Mouse (Mus musculus) forebrain, embryonic 13.5 days (tissue): ENCODE measurements around the gene A630095N17Rik. TPM values are rescaled to one million over a fixed set of nuclear protein-coding genes. Genes with fewer than 3 reads are reported as not detected.
A peak's percentile ranks its signal among the peaks of the same experiment; 100 is the strongest.

Experiments used
- ATAC-seq: fragments of 200-750 bp; cut with Nextera tagmentation; 2 replicates; pipeline ENCODE4 v1.8.0; 2017
- H3K27ac ChIP-seq: fragments of 300-500 bp; sonication (generic); 2 replicates; pipeline ENCODE4 v1.5.1; 2015; ENCODE audit warnings: inconsistent platforms, mild to moderate bottlenecking, moderate library complexity
- H3K27me3 ChIP-seq: fragments of 300-500 bp; sonication (generic); 2 replicates; pipeline ENCODE4 v1.6.1; 2015; ENCODE audit warnings: mild to moderate bottlenecking, inconsistent platforms
- H3K36me3 ChIP-seq: fragments of 300-500 bp; sonication (generic); 2 replicates; pipeline ENCODE4 v1.6.1; 2015; ENCODE audit warnings: mild to moderate bottlenecking, inconsistent platforms; ENCODE audit not compliant: poor library complexity, severe bottlenecking
- H3K4me1 ChIP-seq: fragments of 300-500 bp; sonication (generic); 2 replicates; pipeline ENCODE4 v1.6.1; 2015; ENCODE audit warnings: inconsistent platforms
- H3K4me2 ChIP-seq: fragments of 300-500 bp; sonication (generic); 2 replicates; pipeline ENCODE4 v1.6.1; 2015; ENCODE audit warnings: inconsistent platforms, mild to moderate bottlenecking, moderate library complexity
- H3K4me3 ChIP-seq: fragments of 300-500 bp; sonication (generic); 2 replicates; pipeline ENCODE4 v1.5.1; 2015; ENCODE audit warnings: mild to moderate bottlenecking, inconsistent platforms
- H3K9ac ChIP-seq: fragments of 300-500 bp; sonication (generic); 2 replicates; pipeline ENCODE4 v1.6.1; 2015; ENCODE audit warnings: mild to moderate bottlenecking, inconsistent platforms
- H3K9me3 ChIP-seq: fragments of 300-500 bp; sonication (generic); replicated peaks from 2 replicates; pipeline ENCODE4 v1.6.1; 2016; ENCODE audit warnings: inconsistent platforms
- WGBS: fragments of 180-500 bp; shearing (Covaris S2); methylation state at CpG from one replicate; pipeline ENCODE4 v1.1.7; 2015; 5-methylcytosine and 5-hydroxymethylcytosine counted together
- polyA plus RNA-seq: library from polyadenylated mRNA; unstranded; fragments of >200 nt; fragmentation: Nextera tagmentation; extraction: Ambion mirVana; gene quantifications from 2 replicates; pipeline ENCODE4 v1.2.1, GENCODE M21; 2015

Gene A630095N17Rik
- polyA plus RNA-seq, 1 experiment from 2014 or later: not detected

DNA sequence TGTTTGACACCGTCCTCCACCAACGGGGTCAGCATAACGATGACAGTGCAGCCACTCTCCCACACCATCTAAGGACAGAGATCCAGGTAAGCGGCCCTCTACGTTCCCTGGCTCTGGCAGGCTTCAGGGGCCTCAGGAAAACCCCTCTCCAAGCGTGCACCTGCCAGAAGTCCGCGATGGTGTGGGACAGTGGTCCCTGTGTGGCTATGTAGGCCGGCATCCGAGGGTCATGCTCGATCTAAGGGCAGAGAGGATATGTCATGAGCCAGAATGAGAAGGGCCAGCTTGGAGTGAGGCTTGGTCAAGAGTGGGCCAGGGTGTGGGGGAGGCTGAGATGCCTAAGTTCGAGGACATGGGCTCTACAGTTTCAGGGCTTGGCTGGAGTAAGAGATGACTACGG lies 20.4 kb upstream of the A630095N17Rik start:
- no peak for ATAC-seq
- Histone ChIP-seq H3K27ac (no peak overlapping the region), H3K4me2 (no peak overlapping the region), H3K4me3 (no peak overlapping the region), H3K27me3 (no peaks in the 10 kb centered on the region), H3K4me1 (peaks cover 21% of the 10 kb centered on the region), H3K9me3 (no peaks in the 10 kb centered on the region), H3K36me3 (no peaks in the 10 kb centered on the region), H3K9ac (no peak overlapping the region)
- 73% methylated on average over 13 of the region's 13 CpGs for WGBS

DNA sequence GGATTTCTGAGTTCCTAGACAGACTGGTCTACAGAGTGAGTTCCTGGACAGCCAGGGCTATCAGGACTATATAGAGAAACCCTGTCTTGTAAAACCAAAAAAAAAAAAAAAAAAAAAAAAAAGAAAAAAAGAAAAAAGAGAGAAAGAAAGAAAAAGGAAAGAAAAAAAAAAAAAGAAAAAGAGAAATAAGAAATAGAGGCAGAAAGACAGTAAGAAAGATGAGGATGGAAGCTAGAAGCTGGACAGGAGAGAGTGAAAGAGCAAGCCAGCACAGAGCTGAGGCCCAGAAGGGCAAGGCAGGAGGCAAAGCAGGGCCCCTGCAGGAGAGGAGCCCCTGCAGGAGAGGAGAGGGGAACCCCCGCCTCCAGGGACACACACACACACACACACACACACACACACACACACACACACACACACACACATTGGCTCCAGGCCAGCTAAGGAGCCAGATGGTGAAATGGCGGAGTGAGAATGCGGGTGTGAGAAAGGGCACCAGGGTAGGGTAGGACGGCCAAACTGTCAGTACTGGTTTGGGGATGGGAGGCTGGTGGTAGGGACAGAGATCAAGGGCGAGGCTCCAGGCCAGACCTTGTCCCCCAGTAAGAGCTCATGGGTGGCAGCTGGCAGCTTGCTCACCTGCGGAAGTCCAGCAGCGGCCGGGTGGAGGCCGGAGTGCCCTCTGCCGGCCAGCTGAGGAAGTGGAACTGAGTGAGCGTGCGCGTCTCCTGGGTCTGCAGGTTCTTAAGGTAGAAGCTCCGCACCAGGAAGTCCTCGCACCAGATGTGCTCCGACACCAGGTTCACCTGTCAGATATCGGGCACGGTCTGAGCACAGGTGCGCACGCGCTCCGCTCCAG lies 19.4 kb upstream of the A630095N17Rik start:
- WGBS: 2% methylated on average over 22 of the region's 22 CpGs
- peaks cover 23% of the 10 kb centered on the region for H3K4me1 ChIP-seq
- ATAC-seq: peak; percentile 42
- no peaks in the 10 kb centered on the region for H3K36me3 ChIP-seq
- 0 out of 2 replicates have a peak overlapping the region, but pooled peaks have one; percentile 5 for H3K9ac ChIP-seq
- H3K4me2 ChIP-seq: peak overlapping the region; percentile 54
- no peak overlapping the region for H3K27ac ChIP-seq
- H3K27me3 ChIP-seq: no peaks in the 10 kb centered on the region
- no peaks in the 10 kb centered on the region for H3K9me3 ChIP-seq
- H3K4me3 ChIP-seq: peak overlapping the region; percentile 18

- no peak overlapping the region for H3K4me3 ChIP-seq
- H3K36me3 ChIP-seq: no peaks in the 10 kb centered on the region
- H3K4me2 ChIP-seq: no peak overlapping the region
- H3K9me3 ChIP-seq: no peaks in the 10 kb centered on the region
- H3K27me3 ChIP-seq: no peaks in the 10 kb centered on the region
- WGBS: 54% methylated on average over 3 of the region's 3 CpGs
- ATAC-seq: no peak
- peaks cover 23% of the 10 kb centered on the region for H3K4me1 ChIP-seq
- peak overlapping the region; percentile 57 for H3K27ac ChIP-seq
- H3K9ac ChIP-seq: no peak overlapping the region
These were observed 18.6 kb upstream of the A630095N17Rik start for GRCm38 (mm10) chr1:75250498-75250897.

DNA sequence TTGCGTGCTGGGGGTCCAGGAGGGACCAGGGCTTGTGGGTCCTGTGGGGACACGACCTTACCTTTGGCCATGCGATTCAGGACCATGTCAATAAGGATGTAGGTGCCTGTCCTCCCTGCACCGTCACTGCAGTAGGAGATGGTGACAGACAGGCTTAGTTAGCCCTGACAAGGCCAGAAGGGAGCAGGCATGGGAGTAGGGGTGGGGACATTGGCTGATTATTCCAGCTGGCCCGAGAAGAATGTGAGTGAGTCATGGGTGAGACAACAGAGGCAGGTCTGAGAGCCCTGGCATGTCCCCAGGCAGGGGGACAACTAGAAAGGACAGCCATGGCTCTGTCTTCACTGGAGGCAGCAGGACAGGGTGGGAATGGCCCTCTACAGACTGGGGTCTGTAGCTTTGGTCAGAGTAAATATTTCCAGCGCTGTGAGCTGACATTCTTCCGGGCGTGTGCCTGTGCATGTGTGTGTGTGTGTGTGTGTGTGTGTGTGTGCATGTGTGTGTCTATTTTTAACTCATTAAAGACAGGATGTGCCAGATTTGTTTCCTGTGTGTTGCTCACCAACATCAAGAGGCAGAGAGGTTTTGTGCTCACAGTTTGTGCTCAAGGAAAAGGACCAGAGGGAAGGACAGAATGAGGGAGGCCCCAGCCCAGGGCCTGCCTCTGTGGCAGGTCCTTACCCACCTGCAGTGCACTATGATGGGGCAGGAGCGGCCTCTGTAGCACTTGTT lies 16.3 kb upstream of the A630095N17Rik start:
- peak overlapping the region; percentile 12; the same call in 1 of the 2 replicates for H3K9ac ChIP-seq

GRCm38 (mm10) chr1:75247071-75247930 lies 15.4 kb upstream of the A630095N17Rik start:
- no peak for ATAC-seq
- peaks cover 23% of the 10 kb centered on the region for H3K4me1 ChIP-seq
- WGBS: 82% methylated on average over 16 of the region's 16 CpGs
- no peaks in the 10 kb centered on the region for H3K27me3 ChIP-seq
- H3K27ac ChIP-seq: no peak overlapping the region
- H3K9ac ChIP-seq: peak overlapping the region; percentile 12; the same call in 1 of the 2 replicates
- no peak overlapping the region for H3K4me3 ChIP-seq
- no peaks in the 10 kb centered on the region for H3K9me3 ChIP-seq
- H3K4me2 ChIP-seq: no peak overlapping the region
- H3K36me3 ChIP-seq: peaks cover 15% of the 10 kb centered on the region

More for the DNA sequence above, 16.3 kb upstream of the A630095N17Rik start:
- Histone ChIP-seq H3K36me3 (peaks cover 11% of the 10 kb centered on the region), H3K9me3 (no peaks in the 10 kb centered on the region), H3K27me3 (no peaks in the 10 kb centered on the region), H3K4me2 (no peak overlapping the region), H3K27ac (no peak overlapping the region), H3K4me1 (peaks cover 23% of the 10 kb centered on the region), H3K4me3 (no peak overlapping the region)
- WGBS: 58% methylated on average over 9 of the region's 9 CpGs
- no peak for ATAC-seq

DNA sequence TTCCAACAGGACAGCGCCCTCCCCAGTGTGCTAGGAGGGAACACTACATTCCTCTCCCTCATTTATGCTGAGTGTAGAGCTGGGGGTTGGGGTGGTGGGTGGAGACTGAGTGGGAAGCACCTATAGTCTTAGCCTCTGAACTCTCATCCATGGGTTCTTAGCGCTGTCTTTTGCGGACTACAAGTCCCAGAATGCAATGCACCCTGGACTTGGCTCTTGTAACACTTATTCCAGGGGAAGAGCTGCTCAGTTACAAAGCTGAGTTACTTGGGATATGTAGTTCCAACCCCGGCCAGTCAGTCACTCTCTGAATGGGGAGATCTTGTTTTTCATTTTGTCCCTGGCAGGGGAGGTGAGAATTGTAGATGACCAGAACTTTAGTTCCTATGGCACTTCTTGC lies 12.9 kb upstream of the A630095N17Rik start:
- no peak overlapping the region for H3K9ac ChIP-seq
- no peaks in the 10 kb centered on the region for H3K27me3 ChIP-seq
- 14% methylated on average over 4 of the region's 4 CpGs for WGBS
- H3K4me2 ChIP-seq: no peak overlapping the region
- no peak overlapping the region for H3K4me3 ChIP-seq
- ATAC-seq: peak; percentile 87
- peaks cover 15% of the 10 kb centered on the region for H3K4me1 ChIP-seq
- no peak overlapping the region for H3K27ac ChIP-seq
- H3K36me3 ChIP-seq: peaks cover 33% of the 10 kb centered on the region
- H3K9me3 ChIP-seq: no peaks in the 10 kb centered on the region

DNA sequence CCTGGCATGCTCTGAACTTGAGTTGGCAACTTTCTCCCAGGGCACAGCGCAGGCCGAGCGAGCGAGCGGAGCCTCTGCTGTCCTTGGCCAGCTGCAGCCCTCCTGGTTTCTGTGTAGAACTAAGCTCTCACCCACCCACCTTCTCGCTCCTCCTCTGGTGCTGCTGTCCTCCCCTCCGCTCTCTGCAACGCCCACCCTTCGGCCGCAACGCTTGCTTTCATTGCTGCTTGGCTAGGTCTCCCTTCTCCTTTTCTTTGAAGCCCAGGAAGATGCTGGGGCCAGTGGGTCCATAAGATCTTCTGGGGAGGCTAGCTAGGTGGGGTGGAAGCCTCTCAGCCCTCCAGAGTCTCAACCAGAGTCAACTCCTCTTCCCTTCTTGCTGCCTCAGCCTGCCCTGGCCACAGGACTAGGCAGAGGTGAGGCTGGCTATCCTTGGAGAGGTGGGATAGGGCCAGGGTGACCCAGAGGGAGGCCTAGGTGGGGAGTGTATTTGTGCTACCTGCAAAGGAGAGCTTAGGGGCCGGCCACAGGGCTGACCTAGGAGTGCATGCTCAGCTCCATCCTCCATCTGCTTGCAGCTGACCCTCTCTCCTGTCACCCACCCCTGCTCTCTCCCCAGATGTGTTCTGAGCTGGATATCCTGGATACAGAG lies 12.4 kb upstream of the A630095N17Rik start:
- no peaks in the 10 kb centered on the region for H3K9me3 ChIP-seq
- H3K27me3 ChIP-seq: no peaks in the 10 kb centered on the region
- H3K4me3 ChIP-seq: no peak overlapping the region
- H3K4me1 ChIP-seq: peaks cover 15% of the 10 kb centered on the region
- H3K9ac ChIP-seq: no peak overlapping the region
- no peak overlapping the region for H3K27ac ChIP-seq
- H3K4me2 ChIP-seq: no peak overlapping the region
- 85% methylated on average over 12 of the region's 12 CpGs for WGBS
- H3K36me3 ChIP-seq: peaks cover 39% of the 10 kb centered on the region
- no peak; the same call in 1 of the 2 replicates for ATAC-seq

DNA sequence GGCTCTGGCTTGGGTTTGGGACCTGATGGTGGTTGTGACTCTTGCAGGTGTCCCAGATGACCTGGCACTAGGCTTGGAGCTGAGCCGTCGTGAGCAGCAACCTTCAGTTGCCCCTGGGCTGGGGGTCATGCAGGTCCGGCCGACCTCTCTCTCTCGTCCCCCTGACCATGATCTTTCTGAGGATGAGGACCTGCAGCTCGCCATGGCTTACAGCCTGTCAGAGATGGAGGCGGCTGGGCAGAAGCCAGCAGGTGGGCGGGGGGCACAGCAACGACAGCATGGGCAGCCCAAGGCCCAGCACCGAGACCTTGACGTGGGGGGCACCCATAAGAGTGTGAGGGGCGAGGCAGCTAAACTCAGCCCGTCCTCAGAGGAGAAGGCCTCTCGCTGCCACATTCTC lies 11.5 kb upstream of the A630095N17Rik start:
- WGBS: 92% methylated on average over 14 of the region's 14 CpGs
- no peaks in the 10 kb centered on the region for H3K27me3 ChIP-seq
- no peak overlapping the region for H3K9ac ChIP-seq
- no peaks in the 10 kb centered on the region for H3K9me3 ChIP-seq
- H3K27ac ChIP-seq: no peak overlapping the region
- ATAC-seq: no peak
- no peak overlapping the region for H3K4me3 ChIP-seq
- H3K36me3 ChIP-seq: peaks cover 39% of the 10 kb centered on the region
- peaks cover 13% of the 10 kb centered on the region for H3K4me1 ChIP-seq
- no peak overlapping the region for H3K4me2 ChIP-seq

DNA sequence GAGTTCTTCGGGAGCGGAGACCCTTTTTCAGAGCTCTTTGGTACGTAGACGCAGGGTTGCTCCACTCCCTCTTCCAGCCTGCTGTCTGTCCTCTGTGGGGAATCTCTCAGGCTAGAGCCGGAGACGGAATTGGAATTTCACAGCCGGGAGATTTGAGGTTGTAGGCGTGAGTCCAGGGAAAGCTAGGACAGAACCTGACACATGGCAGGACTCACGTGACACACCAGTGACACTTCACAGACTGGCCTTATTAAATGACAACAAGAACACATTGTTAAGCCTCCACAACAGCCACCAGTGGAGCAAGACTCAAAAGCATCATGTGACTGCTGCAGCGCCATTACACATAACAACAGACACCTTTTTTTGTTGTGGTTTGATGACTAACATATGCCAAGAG lies 7.7 kb upstream of the A630095N17Rik start:
- ATAC-seq: no peak
- WGBS: 84% methylated on average over 10 of the region's 10 CpGs
- H3K27ac ChIP-seq: no peak overlapping the region

GRCm38 (mm10) chr1:75236117-75237050 lies 4.5 kb upstream of the A630095N17Rik start, which contains the start of gene Dnajb2:
Gene Dnajb2, plus strand, starts transcription at chr1:75236406.
- peak within 1 kb of the TSS; percentile 69 for H3K4me3 ChIP-seq
- H3K4me2 ChIP-seq: peak within 1 kb of the TSS; percentile 94
- peak within 1 kb of the TSS; percentile 68 for H3K27ac ChIP-seq
- peak within 1 kb of the TSS; percentile 90 for H3K9ac ChIP-seq
- H3K27me3 ChIP-seq: no peaks in the 10 kb centered on the region; the same call in 1 of the 2 replicates
- H3K4me1 ChIP-seq: peaks cover 27% of the 10 kb centered on the region
- under 1% methylated on average over 62 of the region's 64 CpGs for WGBS
- peaks cover 18% of the 10 kb centered on the region for H3K36me3 ChIP-seq
- ATAC-seq: peak; percentile 86
- H3K9me3 ChIP-seq: no peaks in the 10 kb centered on the region

More for the DNA sequence above, 7.7 kb upstream of the A630095N17Rik start:
- peaks cover 18% of the 10 kb centered on the region for H3K4me1 ChIP-seq
- H3K27me3 ChIP-seq: no peaks in the 10 kb centered on the region
- H3K4me2 ChIP-seq: no peak overlapping the region
- no peak overlapping the region for H3K4me3 ChIP-seq
- no peak overlapping the region for H3K9ac ChIP-seq
- H3K36me3 ChIP-seq: peaks cover 39% of the 10 kb centered on the region
- H3K9me3 ChIP-seq: no peaks in the 10 kb centered on the region
